Mouse (Mus musculus) E14TG2a.4 (cell line): Measurements from ENCODE around the gene Atg2a.
"Not testable (repeated sequence)": the region's sequence is repeated elsewhere in the genome, so short reads cannot be mapped to it uniquely, and the experiment has no call there.

Source experiments
- H3K27me3 ChIP-seq: 2 replicates; pipeline ENCODE4 v1.6.1; 2014; ENCODE audit warnings: low read length, control low read depth; ENCODE audit not compliant: insufficient read depth
- H3K36me3 ChIP-seq: 2 replicates; pipeline ENCODE4 v1.6.1; 2014; ENCODE audit warnings: low read length, control low read depth; ENCODE audit not compliant: insufficient read depth
- H3K4me1 ChIP-seq: replicated peaks from 2 replicates; pipeline ENCODE4 v1.6.1; 2014; ENCODE audit warnings: low read depth, low read length, control low read depth
- H3K4me3 ChIP-seq: replicated peaks from 2 replicates; pipeline ENCODE4 v1.5.1; 2014; ENCODE audit warnings: mild to moderate bottlenecking, low read length
- H3K9me3 ChIP-seq: 2 replicates; pipeline ENCODE4 v1.6.1; 2014; ENCODE audit warnings: low read length, control low read depth
- CTCF ChIP-seq: conservative IDR thresholded peaks from 2 replicates; pipeline ENCODE4 v1.5.1; 2014; ENCODE audit warnings: low read length
- NANOG ChIP-seq: IDR thresholded peaks from 2 replicates; pipeline ENCODE4 v1.6.1; 2014; ENCODE audit warnings: borderline replicate concordance, low read length, mixed read lengths
- POU5F1 ChIP-seq: IDR thresholded peaks from 2 replicates; pipeline ENCODE4 v1.6.1; 2014; ENCODE audit warnings: low read length, borderline replicate concordance

Gene Atg2a

GRCm38 (mm10) chr19:6289696-6290238 lies 48.3 kb downstream of the Atg2a start:
- Histone ChIP-seq H3K27me3 (no peaks in the 10 kb centered on the region), H3K4me3 (peak overlapping the region; percentile 29; the same call in 1 of the 2 replicates), H3K36me3 (peaks cover 93% of the 10 kb centered on the region), H3K9me3 (no peaks in the 10 kb centered on the region), H3K4me1 (peaks cover 94% of the 10 kb centered on the region)
- no peak for TF ChIP-seq CTCF

GRCm38 (mm10) chr19:6290720-6291116 lies 49.2 kb downstream of the Atg2a start:
- Histone ChIP-seq H3K36me3 (peaks cover 93% of the 10 kb centered on the region), H3K4me1 (peaks cover 94% of the 10 kb centered on the region)
- not testable (repeated sequence) for H3K27me3 ChIP-seq, H3K9me3 ChIP-seq, H3K4me3 ChIP-seq

- no peak for TF ChIP-seq NANOG
- TF ChIP-seq CTCF: no peak
- no peak for TF ChIP-seq POU5F1
- peaks cover 94% of the 10 kb centered on the region for H3K4me1 ChIP-seq
- H3K9me3 ChIP-seq: no peaks in the 10 kb centered on the region
- H3K36me3 ChIP-seq: peaks cover 93% of the 10 kb centered on the region
- no peaks in the 10 kb centered on the region for H3K27me3 ChIP-seq
- peak overlapping the region; percentile 46 for H3K4me3 ChIP-seq
Observed at GRCm38 (mm10) chr19:6291117-6291781, 49.8 kb downstream of the Atg2a start.

GRCm38 (mm10) chr19:6292262-6292661 lies 50.8 kb downstream of the Atg2a start:
- H3K27me3 ChIP-seq: no peaks in the 10 kb centered on the region
- no peak for TF ChIP-seq NANOG
- no peak for TF ChIP-seq CTCF
- TF ChIP-seq POU5F1: no peak

GRCm38 (mm10) chr19:6294301-6294700 lies 52.8 kb downstream of the Atg2a start:
- Histone ChIP-seq H3K9me3 (no peaks in the 10 kb centered on the region), H3K27me3 (no peaks in the 10 kb centered on the region), H3K4me1 (peaks cover 95% of the 10 kb centered on the region), H3K36me3 (peaks cover 93% of the 10 kb centered on the region), H3K4me3 (0 out of 2 replicates have a peak overlapping the region, but pooled peaks have one; percentile 13)
- TF ChIP-seq POU5F1: no peak
- TF ChIP-seq NANOG: no peak
- TF ChIP-seq CTCF: no peak

More at GRCm38 (mm10) chr19:6292262-6292661, 50.8 kb downstream of the Atg2a start:
- no peak overlapping the region for H3K4me3 ChIP-seq
- H3K4me1 ChIP-seq: peaks cover 94% of the 10 kb centered on the region
- no peaks in the 10 kb centered on the region for H3K9me3 ChIP-seq
- peaks cover 93% of the 10 kb centered on the region for H3K36me3 ChIP-seq

- TF ChIP-seq CTCF: no peak
- H3K4me3 ChIP-seq: no peak overlapping the region; the same call in 1 of the 2 replicates
- peaks cover 97% of the 10 kb centered on the region for H3K4me1 ChIP-seq
- no peaks in the 10 kb centered on the region for H3K27me3 ChIP-seq
- no peaks in the 10 kb centered on the region for H3K9me3 ChIP-seq
- peaks cover 87% of the 10 kb centered on the region for H3K36me3 ChIP-seq
Observed at GRCm38 (mm10) chr19:6296551-6297210, 55.2 kb downstream of the Atg2a start.

- peaks cover 77% of the 10 kb centered on the region for H3K36me3 ChIP-seq
- H3K4me1 ChIP-seq: peaks cover 97% of the 10 kb centered on the region
- H3K4me3 ChIP-seq: no peak overlapping the region
- H3K27me3 ChIP-seq: no peaks in the 10 kb centered on the region
- H3K9me3 ChIP-seq: no peaks in the 10 kb centered on the region
- TF ChIP-seq NANOG (no peak), CTCF (no peak), POU5F1 (no peak)
Observed at GRCm38 (mm10) chr19:6297641-6298040, 56.2 kb downstream of the Atg2a start.

GRCm38 (mm10) chr19:6299003-6299402 lies 57.5 kb downstream of the Atg2a start:
- H3K36me3 ChIP-seq: peaks cover 64% of the 10 kb centered on the region
- peaks cover 99% of the 10 kb centered on the region for H3K4me1 ChIP-seq
- no peak overlapping the region for H3K4me3 ChIP-seq
- H3K27me3 ChIP-seq: no peaks in the 10 kb centered on the region
- TF ChIP-seq CTCF: no peak
- TF ChIP-seq NANOG: no peak
- TF ChIP-seq POU5F1: no peak
- no peaks in the 10 kb centered on the region for H3K9me3 ChIP-seq
